Mouse (Mus musculus): ENCODE measurements around the gene Camk1.

Camk1 gene

DNA sequence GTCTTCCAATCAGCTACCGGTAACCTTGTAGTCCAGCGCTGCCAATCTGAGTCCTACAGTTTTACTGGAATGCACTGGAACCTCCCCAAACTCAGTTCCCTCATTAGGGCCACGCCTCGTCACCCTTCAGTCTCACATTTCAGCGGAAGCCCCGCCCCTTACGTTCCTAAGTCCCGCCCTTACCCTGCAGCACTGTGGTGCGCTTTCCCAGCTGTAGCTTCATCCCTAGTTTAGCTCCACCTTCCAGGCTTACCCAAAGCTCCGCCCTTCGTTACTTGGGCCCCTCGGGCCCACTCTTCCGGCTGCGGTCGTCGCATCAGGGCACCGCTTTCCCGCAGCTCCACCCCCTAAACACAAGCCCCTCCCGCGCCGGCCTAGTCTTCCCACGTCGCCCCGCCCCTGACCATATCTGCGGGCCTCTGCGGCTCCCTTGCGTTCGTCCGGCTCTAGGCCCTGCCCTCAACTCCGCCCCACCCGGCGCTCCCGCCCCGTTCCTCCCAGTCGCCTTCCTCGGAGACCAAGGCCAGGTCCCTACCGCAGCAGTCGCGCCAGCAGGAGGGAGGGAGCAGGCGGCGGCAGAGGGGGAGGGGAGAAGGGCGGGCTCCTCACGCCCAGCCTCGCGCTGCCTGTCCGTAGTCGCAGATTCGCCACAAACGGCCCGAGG lies 37.3 kb downstream of the Camk1 start:
- DNase-seq (ENCODE audit: low spot score in 2 of 2), result peak; percentile 98 to 100

GRCm38 (mm10) chr6:113302258-113302657 lies 41.5 kb downstream of the Camk1 start:
- DNase-seq (ENCODE audit: low spot score in 2 of 2), result peak in 1 of 2 experiments; percentile 45

- DNase-seq (ENCODE audit: low spot score in 2 of 2), result no peak
Measured at GRCm38 (mm10) chr6:113301350-113301749, 42.4 kb downstream of the Camk1 start.

DNA sequence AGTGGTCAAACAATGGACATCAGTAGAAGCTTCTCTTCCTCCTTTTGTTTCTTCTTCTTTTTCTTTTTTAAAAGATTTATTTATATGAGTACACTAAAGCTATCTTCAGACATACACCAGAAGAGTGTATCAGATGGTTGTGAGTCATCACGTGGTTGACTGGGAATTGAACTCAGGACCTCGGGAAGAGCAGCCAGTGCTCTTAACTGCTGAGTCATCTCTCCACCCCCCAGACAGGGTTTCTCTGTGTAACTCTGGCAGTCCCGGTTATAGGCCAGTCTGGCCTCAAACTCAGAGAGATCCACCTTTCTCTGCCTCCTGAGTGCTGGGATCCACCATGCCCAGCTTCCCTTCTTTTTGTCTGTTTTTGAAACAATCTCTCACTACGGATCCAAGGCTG lies 47.1 kb downstream of the Camk1 start:
- no peak for DNase-seq (ENCODE audit: low spot score in 2 of 2)

DNA sequence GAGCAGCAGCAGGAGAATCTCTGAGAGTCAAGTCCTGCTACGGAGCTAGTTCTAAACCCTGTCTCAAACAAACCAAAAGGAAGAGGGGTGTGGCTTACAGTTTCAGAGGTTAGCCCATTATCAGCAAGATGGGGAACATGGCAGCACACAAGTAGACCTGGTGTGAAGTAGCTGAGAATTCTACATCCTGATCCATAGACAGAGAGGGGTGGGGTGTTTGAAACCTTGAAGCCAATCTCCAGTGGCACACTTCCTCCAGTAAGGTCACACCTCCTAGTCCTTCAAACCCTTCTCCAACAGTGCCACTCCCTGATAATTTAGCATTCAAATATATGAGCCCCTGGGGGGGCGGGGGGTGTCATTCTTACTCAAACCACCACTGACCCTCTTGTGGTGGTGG lies 47.7 kb downstream of the Camk1 start:
- no peak for DNase-seq (ENCODE audit: low spot score in 2 of 2)

DNA sequence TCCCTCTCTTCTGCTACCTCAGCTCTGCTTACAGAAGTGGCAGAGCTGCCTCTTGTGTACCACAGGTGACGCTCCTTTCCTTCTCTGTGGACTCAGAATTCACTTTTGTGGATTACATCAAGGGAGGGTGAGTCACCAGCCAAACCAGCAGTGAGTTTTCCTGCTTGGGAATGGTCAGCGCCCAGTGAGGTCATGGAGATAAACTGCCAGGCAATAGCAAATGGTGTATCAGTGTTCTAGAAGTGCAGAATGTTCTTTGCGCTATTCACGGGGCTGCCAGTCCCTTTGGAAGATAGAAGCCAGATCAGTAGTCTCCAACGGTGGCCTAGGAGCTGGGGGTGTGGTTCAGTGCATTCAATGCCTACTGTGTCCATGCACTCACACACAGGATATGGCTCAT lies 50.8 kb downstream of the Camk1 start:
- DNase-seq (ENCODE audit: low spot score in 2 of 2), result no peak

DNA sequence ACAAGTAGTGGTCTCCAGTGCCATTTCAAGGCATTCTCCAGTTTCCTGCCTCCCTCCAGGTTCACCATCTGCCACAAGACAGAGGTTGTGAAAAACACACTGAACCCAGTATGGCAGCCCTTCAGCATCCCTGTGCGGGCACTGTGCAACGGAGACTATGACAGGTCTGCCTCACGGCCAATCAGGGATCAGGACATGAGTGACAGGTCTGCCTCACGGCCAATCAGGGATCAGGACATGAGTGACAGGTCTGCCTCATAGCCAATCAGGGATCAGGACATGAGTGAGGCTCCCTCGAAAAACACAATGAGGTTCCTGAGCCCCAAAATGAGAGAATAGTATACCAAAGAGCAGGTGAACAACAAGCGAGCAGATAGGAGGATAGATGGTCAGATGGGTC lies 53.4 kb downstream of the Camk1 start:
- DNase-seq (ENCODE audit: low spot score in 2 of 2), result no peak

DNA sequence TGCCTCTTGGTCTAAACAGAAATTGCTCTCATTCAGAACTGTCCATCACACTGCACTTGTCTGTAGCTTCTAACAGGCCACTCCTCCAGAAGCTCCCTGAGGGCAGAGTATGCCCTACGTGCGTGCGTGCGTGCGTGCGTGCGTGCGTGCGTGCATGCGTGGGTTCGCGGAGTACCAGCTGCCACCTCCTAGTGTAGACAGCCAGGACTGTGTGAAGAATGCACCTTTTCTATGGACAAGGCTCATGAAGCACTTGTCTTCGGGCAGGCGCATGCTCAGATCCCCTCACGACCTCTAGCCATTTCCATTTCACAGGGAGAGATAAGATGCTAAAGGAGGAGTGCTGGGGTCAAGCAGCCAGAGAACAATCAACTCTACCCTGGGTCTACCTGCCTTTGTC lies 54.4 kb downstream of the Camk1 start:
- DNase-seq (ENCODE audit: low spot score in 2 of 2), result no peak

DNA sequence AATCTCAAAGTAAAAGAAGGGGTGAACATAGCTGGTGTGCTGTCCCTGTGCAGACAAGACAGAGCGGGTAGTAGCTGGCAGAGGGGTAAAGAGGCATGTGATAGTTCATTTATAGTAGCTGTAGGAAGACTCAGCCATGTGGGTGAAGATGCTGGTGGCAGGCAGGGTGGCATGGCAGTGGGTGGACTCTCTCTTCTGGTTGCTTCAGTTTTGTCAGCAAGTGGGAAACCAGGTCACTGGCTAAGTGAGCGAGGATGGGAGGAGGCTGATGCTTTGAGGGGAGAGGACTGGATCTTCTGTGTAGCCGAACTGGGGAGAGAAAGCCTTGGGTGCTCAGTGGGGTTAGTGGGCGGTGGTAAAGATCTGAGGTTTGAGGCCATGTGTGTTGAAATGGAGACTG lies 56.5 kb downstream of the Camk1 start:
- DNase-seq (ENCODE audit: low spot score in 2 of 2), result no peak

DNA sequence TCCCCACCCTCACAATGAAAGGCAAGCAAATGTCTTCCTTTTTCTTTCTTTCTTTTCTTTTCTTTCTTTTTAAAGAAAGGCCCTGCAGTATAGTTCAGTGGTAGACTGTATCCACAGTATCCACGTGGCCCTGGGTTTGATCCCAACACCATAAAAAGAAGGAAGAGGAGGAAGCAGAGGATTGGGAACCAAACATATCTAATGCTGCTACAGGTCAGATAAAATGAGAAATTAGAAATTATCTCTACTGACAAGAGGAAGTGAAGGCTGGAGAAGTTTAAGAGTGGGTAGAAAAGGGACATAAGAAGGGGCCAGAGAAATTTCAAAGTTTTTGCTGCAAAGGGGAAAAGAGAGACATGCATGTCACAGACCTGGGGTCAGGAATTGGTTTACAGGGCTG lies 57.5 kb downstream of the Camk1 start:
- DNase-seq (ENCODE audit: low spot score in 2 of 2), result no peak

DNA sequence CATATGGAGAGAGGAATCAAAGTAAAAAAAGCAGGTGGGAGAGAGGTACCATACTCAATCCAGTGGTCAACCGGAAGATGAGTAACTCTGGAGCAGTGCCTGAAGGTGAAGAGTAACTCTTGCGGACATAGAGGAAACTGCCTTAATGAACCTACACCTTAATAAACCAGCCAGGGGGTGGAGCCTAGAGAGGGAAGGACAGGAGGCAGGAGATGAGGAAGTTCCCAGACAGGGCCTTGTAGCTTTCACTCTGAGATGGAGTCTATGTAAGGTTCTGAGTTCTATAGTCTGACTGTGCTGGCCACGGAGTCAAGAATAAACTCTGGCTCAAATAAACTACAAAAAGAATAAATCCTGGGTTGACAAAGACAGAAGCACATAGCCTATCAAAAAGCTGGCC lies 58.9 kb downstream of the Camk1 start:
- no peak for DNase-seq (ENCODE audit: low spot score in 2 of 2)
